Mouse (Mus musculus): ENCODE measurements around the gene Git1. TPM values are rescaled to one million over a fixed set of nuclear protein-coding genes. Genes with fewer than 3 reads are reported as not detected.

The Git1 gene
- polyA plus RNA-seq (2016; fragmentation: Nextera tagmentation; extraction: Ambion mirVana): 10.2 and 10.3 TPM in 2 replicates

DNA sequence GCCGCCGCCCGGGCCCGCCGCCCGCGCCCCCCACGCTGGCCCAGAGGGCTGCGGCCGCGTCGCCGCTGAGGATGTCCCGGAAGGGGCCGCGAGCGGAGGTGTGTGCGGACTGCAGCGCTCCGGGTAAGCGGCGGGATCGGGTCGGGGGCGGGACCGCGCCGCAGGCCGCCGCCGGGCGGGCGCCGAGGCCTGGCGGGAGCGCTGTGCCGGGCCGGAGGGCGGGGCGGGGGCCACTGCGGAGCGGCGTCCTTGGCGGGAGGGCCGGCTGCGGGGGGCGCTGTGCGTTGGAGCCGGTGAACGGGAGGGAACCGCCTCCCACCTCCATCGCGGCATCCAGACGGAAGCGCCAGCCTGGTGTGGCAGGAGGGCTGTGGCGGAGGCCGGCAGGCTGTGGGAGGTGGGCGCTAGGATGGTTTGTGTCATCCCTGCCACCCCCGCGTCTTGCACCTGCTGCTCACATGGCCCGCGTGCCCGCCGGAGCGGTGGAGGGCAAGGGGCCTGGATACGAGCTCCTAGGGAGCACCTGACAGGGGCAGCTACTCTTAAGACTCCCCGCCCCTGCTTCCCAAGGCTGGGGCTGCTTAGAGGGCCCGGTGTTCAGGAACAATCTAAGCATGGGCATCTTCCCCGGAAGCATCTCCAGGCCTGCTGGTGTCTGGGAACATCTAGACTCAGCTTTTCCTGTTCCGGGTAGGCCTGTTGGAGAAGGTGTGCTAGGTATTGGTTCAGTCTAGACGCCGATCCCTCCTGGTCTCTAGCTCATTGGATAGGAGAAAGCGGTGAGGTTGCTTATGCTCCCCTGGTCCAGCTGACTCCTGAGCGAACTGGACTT lies at the start of gene Git1:
Git1 (plus strand) TSS at position 51 of the 832 bp plus-strand sequence.
- Histone ChIP-seq H3K9ac (replicated peaks) (peak within 1 kb of the TSS; percentile 97), H3K4me3 (replicated peaks) (peak within 1 kb of the TSS; percentile 97), H3K36me3 (no peaks in the 10 kb centered on the region; the same call in 1 of the 2 replicates), H3K9me3 (no peaks in the 10 kb centered on the region), H3K4me1 (replicated peaks) (peaks cover 71% of the 10 kb centered on the region), H3K27ac (peak within 1 kb of the TSS; percentile 93), H3K27me3 (no peaks in the 10 kb centered on the region), H3K4me2 (peak within 1 kb of the TSS; percentile 90)
- ATAC-seq (ENCODE audit: insufficient number of reproducible peaks, insufficient read depth, low FRiP score, low TSS enrichment, low read depth): no peak
- WGBS: 1% methylated on average over 65 of the region's 74 CpGs

DNA sequence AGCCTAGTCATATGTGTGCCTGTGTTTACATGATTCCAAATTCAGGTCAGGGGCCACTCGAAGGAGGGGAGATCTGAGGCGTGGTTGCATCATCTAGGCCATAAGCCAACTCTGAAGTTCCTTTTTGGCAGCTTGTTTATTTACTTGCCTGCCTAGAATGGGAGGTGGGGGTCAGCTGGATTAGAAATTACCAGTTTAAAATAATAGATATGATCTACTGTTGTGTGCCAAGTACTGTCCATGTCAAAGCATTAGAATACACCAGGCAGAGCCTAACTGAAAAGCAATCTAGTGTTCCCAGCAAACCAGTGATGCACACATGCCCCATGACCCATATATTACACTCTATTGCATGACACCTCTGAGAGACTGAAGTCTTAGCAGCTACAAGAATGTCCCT lies 48.4 kb upstream of the Git1 start:
- H3K27me3 ChIP-seq: no peaks in the 10 kb centered on the region
- peaks cover 20% of the 10 kb centered on the region for H3K36me3 ChIP-seq
- no peak overlapping the region for H3K27ac ChIP-seq
- H3K9me3 ChIP-seq: no peaks in the 10 kb centered on the region
- no peak overlapping the region for H3K4me3 ChIP-seq (replicated peaks)
- H3K4me1 ChIP-seq (replicated peaks): no peaks in the 10 kb centered on the region
- ATAC-seq (ENCODE audit: insufficient number of reproducible peaks, insufficient read depth, low FRiP score, low TSS enrichment, low read depth): no peak
- WGBS: 82% methylated on average over 2 of the region's 2 CpGs
- no peak overlapping the region for H3K4me2 ChIP-seq
- H3K9ac ChIP-seq (replicated peaks): no peak overlapping the region

DNA sequence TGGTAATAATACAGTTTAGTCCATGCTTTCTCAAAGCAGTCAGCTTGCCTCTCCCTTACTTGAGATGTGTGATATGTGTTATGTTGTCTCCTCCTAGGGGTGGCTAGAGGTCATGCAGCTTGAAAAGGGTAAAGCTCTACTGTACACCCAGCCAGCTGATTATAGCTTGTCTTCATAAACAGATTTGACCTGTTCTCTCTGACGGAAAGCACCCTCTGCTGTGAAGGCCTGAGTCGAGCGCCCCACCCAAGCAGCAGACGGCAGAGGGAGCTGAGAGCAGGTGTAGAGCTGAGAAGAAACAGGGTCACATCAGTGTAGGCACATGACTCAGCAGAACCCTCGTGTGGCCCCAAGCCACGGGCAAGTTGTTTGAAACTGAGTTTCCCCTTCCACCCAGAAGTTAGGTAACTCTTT lies 46.7 kb upstream of the Git1 start:
- H3K4me3 ChIP-seq (replicated peaks): no peak overlapping the region
- WGBS: 58% methylated on average over 6 of the region's 6 CpGs
- H3K9me3 ChIP-seq: no peaks in the 10 kb centered on the region
- no peaks in the 10 kb centered on the region for H3K27me3 ChIP-seq
- H3K9ac ChIP-seq (replicated peaks): no peak overlapping the region
- H3K4me2 ChIP-seq: no peak overlapping the region
- no peak overlapping the region for H3K27ac ChIP-seq
- H3K36me3 ChIP-seq: peaks cover 30% of the 10 kb centered on the region
- no peaks in the 10 kb centered on the region for H3K4me1 ChIP-seq (replicated peaks)
- no peak for ATAC-seq (ENCODE audit: insufficient number of reproducible peaks, insufficient read depth, low FRiP score, low TSS enrichment, low read depth)

DNA sequence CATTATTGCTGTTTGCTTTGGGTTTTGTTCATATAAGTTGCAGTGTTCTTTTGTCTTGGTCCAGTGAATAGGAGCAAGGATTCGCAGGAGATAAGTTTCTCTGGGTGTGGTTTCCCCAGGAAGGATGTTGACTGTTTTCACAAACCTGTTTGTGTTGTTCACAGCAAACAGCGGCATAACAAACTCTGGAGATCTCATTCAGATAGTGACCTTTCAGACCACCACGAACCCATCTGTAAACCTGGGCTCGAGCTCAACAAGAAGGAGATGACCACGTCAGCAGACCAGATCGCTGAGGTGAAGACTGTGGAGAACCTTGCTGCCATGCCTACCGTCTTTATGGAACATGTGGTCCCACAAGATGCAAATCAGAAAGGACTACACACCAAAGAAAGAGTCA lies 44.1 kb upstream of the Git1 start:
- no peak overlapping the region for H3K4me3 ChIP-seq (replicated peaks)
- H3K4me1 ChIP-seq (replicated peaks): no peaks in the 10 kb centered on the region
- no peak overlapping the region for H3K4me2 ChIP-seq
- H3K27me3 ChIP-seq: no peaks in the 10 kb centered on the region
- no peaks in the 10 kb centered on the region for H3K9me3 ChIP-seq
- no peak overlapping the region for H3K27ac ChIP-seq
- 93% methylated on average over 7 of the region's 7 CpGs for WGBS
- H3K9ac ChIP-seq (replicated peaks): no peak overlapping the region
- peaks cover 30% of the 10 kb centered on the region for H3K36me3 ChIP-seq
- ATAC-seq (ENCODE audit: insufficient number of reproducible peaks, insufficient read depth, low FRiP score, low TSS enrichment, low read depth): no peak

DNA sequence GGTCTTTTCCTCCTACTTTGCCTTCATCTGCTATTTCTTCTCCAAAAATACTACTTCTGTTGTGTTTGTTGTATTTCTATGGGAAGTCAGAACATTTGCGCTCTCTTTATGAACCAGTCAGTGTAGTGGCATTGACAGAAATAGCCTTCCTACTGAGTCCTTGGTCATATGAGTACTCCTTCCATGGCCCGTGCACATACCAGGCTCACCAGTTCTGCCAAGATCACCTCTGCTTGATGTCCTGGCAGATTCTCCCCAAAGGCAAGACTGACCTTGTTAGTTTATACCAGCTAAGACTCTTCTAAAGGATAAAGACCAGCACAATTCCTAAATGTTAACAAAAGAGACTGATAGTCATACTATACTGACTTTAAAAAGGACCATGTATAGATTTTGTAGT lies 41.7 kb upstream of the Git1 start:
- H3K27ac ChIP-seq: no peak overlapping the region
- H3K4me2 ChIP-seq: no peak overlapping the region
- ATAC-seq (ENCODE audit: insufficient number of reproducible peaks, insufficient read depth, low FRiP score, low TSS enrichment, low read depth): no peak
- no peaks in the 10 kb centered on the region for H3K4me1 ChIP-seq (replicated peaks)
- no peaks in the 10 kb centered on the region for H3K27me3 ChIP-seq
- 95% methylated on average over 2 of the region's 2 CpGs for WGBS
- peaks cover 45% of the 10 kb centered on the region for H3K36me3 ChIP-seq
- no peak overlapping the region for H3K4me3 ChIP-seq (replicated peaks)
- H3K9ac ChIP-seq (replicated peaks): no peak overlapping the region
- H3K9me3 ChIP-seq: no peaks in the 10 kb centered on the region

DNA sequence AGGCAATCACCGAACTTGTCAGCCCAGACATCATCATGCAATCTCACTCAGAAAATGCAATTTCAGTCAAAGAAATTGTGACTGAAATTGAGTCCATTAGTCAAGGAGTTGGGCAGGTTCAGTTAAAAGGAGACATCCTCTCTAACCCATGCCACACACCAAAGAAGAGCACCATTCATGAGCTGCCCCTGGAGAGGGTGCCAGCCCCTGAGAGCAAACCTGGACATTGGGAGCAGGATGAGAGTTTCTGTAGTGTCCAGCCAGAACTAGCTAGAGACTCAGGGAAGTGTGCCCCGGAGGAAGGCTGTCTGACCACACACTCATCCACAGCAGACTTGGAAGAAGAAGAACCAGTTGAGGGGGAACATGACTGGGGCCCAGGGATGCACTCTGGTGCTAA lies 40.0 kb upstream of the Git1 start:
- Histone ChIP-seq H3K4me1 (replicated peaks) (no peaks in the 10 kb centered on the region), H3K9me3 (no peaks in the 10 kb centered on the region), H3K36me3 (peaks cover 49% of the 10 kb centered on the region), H3K9ac (replicated peaks) (no peak overlapping the region), H3K4me3 (replicated peaks) (no peak overlapping the region), H3K27ac (no peak overlapping the region), H3K27me3 (no peaks in the 10 kb centered on the region), H3K4me2 (no peak overlapping the region)
- 91% methylated on average over 2 of the region's 2 CpGs for WGBS
- no peak for ATAC-seq (ENCODE audit: insufficient number of reproducible peaks, insufficient read depth, low FRiP score, low TSS enrichment, low read depth)

DNA sequence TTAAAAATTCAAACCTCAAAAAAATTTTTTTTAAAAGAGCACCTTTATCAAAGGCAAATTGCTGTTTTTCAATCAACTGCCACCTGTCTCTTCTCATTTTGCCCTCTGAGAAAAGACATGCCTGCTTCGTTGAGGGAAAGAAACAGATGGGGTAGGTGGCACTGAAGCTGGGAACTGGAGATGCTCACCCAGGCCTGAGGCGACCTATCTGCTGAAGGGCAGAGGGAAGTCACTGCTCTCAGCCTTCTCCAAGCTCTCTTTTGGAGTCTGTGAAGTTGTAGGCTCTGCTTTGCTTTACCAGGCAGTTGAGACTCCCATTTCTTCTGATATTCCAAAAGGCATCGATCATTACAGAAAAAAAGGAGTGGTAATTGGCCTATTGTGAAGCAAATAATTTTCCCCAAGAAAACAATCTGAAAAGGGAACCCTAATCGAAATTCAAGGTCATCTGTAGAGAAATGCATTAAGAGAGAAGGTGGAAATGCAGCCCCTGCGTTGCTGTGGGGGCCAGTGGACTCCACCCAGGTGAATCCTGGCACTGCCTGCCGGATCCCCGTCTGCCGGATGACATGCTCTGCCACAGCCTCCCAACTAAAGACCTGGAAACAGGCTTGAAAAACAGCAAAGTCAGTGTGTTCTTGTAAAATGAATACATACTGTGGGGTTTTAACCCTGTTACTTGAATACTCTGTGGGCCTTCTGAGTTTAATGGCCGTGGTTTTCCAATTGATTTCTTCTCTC lies 37.4 kb upstream of the Git1 start:
- Histone ChIP-seq H3K9me3 (no peaks in the 10 kb centered on the region), H3K9ac (replicated peaks) (no peak overlapping the region), H3K27me3 (peaks cover 9% of the 10 kb centered on the region; the same call in 1 of the 2 replicates), H3K4me1 (replicated peaks) (no peaks in the 10 kb centered on the region), H3K4me3 (replicated peaks) (no peak overlapping the region), H3K4me2 (no peak overlapping the region), H3K36me3 (peaks cover 32% of the 10 kb centered on the region), H3K27ac (no peak overlapping the region)
- no peak for ATAC-seq (ENCODE audit: insufficient number of reproducible peaks, insufficient read depth, low FRiP score, low TSS enrichment, low read depth)
- 81% methylated on average over 9 of the region's 9 CpGs for WGBS

DNA sequence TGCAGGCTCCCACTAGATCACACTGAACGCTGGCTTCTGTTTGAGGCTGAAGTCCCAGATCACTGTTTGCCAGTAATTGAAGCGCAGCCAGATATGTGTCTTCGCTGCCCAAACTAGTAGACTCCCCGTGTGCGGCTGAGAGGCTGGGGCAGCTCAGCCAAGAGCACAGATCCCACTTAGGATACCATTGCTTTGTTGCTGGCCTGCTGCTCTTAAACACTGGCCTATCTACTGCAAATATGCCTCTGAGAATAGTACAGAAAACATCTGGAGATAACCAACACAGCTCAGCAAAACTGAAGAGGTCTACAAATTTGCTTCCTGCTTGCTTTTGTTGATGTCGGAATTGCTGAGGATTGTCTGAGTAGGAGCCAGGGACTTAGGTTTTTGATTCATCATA lies 36.5 kb upstream of the Git1 start:
- Histone ChIP-seq H3K9ac (replicated peaks) (no peak overlapping the region), H3K4me2 (no peak overlapping the region), H3K4me1 (replicated peaks) (0 out of 2 replicates have a peak, but pooled peaks cover 1% of the 10 kb centered on the region), H3K27me3 (peaks cover 18% of the 10 kb centered on the region), H3K9me3 (no peaks in the 10 kb centered on the region), H3K4me3 (replicated peaks) (no peak overlapping the region), H3K36me3 (peaks cover 31% of the 10 kb centered on the region), H3K27ac (no peak overlapping the region)
- WGBS: 71% methylated on average over 6 of the region's 6 CpGs
- no peak for ATAC-seq (ENCODE audit: insufficient number of reproducible peaks, insufficient read depth, low FRiP score, low TSS enrichment, low read depth)

DNA sequence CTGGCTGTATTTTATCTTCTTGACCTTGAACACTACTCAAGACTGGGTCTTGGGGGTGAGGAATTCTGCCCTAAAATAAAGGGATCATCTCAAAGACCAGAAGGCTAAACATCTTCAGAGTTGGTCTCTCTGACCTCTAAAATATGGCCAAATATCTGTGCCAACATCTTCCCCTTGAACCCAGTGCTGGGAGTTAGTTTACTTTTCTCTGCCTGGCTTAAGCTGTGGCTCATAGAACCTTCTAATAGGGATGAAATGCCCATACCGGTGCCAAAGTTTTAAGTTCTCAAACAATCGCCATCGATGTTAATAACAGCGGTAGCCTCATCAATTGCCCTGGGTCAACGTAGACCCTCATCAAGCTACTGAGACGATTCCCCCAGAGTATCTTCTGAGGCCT lies 31.5 kb upstream of the Git1 start:
- Histone ChIP-seq H3K4me1 (replicated peaks) (peaks cover 11% of the 10 kb centered on the region), H3K4me3 (replicated peaks) (peak overlapping the region; percentile 60), H3K9ac (replicated peaks) (peak overlapping the region; percentile 66), H3K9me3 (no peaks in the 10 kb centered on the region), H3K36me3 (0 out of 2 replicates have a peak, but pooled peaks cover 3% of the 10 kb centered on the region), H3K27ac (no peak overlapping the region), H3K4me2 (peak overlapping the region; percentile 98), H3K27me3 (peaks cover 68% of the 10 kb centered on the region)
- ATAC-seq (ENCODE audit: insufficient number of reproducible peaks, insufficient read depth, low FRiP score, low TSS enrichment, low read depth): no peak
- 5% methylated on average over 6 of the region's 6 CpGs for WGBS

DNA sequence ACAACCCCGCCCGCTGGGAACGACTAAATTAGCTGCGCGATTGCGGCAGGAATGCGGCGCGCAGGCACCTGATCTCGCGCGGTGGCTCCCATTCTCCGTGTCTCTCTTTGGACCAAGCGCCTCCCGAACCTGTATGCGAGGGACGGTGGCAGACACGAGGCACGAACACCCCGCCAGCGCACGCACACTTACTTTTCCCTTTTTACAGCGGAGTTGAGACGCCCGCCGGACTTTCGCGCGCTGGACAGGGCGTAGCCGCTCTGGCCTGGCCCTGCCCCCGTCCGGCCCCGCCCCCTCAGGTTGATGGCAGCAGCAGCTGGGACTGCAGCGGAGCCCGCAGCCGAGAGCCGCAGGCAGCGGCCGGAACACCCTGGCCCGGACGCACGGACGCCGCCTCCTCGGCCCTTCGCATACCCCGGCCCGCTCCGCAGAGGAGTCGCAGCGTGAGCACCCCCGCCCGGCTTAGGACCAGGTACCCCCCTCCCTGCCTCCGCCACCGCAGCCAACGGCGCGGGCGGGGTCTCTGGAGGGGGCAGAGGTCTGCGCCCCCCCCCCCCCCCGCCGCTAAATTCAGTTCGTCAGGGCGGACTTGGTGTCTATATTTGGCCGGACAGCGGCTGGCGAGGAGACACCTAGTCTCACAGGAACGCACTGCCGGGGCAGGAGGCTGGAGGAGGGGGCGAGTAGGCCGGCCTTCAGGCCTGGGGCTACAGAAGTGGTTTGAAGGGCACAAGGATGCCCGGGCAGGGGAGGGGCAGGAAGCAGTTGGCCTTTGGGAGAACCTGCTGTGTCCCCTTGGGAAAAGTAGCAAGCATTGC lies 30.9 kb upstream of the Git1 start, which contains the start of gene Coro6:
Coro6 (plus strand) TSS at position 129 of the 818 bp plus-strand sequence.
- peaks cover 75% of the 10 kb centered on the region for H3K27me3 ChIP-seq
- peak within 1 kb of the TSS; percentile 98 for H3K4me2 ChIP-seq
- H3K36me3 ChIP-seq: 0 out of 2 replicates have a peak, but pooled peaks cover 3% of the 10 kb centered on the region
- H3K4me3 ChIP-seq (replicated peaks): peak within 1 kb of the TSS; percentile 60
- no peaks in the 10 kb centered on the region for H3K9me3 ChIP-seq
- H3K27ac ChIP-seq: no peak within 1 kb of the TSS
- 0 out of 2 replicates have a peak, but pooled peaks have one; percentile 67 for ATAC-seq (ENCODE audit: insufficient number of reproducible peaks, insufficient read depth, low FRiP score, low TSS enrichment, low read depth)
- WGBS: 1% methylated on average over 73 of the region's 73 CpGs
- peak within 1 kb of the TSS; percentile 66 for H3K9ac ChIP-seq (replicated peaks)
- peaks cover 16% of the 10 kb centered on the region for H3K4me1 ChIP-seq (replicated peaks)

DNA sequence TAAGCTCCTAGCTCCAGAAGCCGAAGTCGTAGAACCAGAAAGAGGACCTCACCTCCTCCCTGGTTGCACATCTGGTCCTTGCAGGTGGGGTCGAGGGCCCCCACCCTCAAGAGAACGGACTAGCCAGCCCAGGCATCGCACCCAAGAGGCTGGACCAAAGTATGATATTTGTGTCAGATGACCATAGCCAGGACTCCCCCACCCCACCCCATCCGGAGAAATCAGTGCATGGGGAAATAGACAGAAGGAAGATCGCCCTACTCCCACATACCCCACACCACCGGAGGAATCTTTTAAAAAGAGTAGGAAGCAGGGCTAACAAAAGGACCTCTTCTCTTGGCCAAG lies 30.3 kb upstream of the Git1 start:
- Histone ChIP-seq H3K9ac (replicated peaks) (no peak overlapping the region; the same call in 1 of the 2 replicates), H3K27ac (no peak overlapping the region), H3K4me3 (replicated peaks) (peak overlapping the region; percentile 60), H3K27me3 (peaks cover 81% of the 10 kb centered on the region), H3K4me1 (replicated peaks) (peaks cover 22% of the 10 kb centered on the region), H3K4me2 (peak overlapping the region; percentile 98), H3K36me3 (no peaks in the 10 kb centered on the region), H3K9me3 (no peaks in the 10 kb centered on the region)
- WGBS: 44% methylated on average over 8 of the region's 8 CpGs
- no peak for ATAC-seq (ENCODE audit: insufficient number of reproducible peaks, insufficient read depth, low FRiP score, low TSS enrichment, low read depth)
